Mouse (Mus musculus) erythroblast, adult 5-6 weeks (primary cell): ENCODE measurements at regions not wholly inside any gene's neighbourhood (a gene's known extent, or its start where the extent isn't known, plus 50 kb on each side); places are given as distances from the start of the nearest gene placed in this dataset.

ENCODE experiments used
- ATAC-seq: replicated peaks from 2 replicates; pipeline ENCODE4 v1.8.0; 2016; ENCODE audit warnings: moderate number of reproducible peaks, mild to moderate bottlenecking, moderate TSS enrichment, inconsistent platforms; ENCODE audit not compliant: poor library complexity, low FRiP score, severe bottlenecking

- ATAC-seq, result no peak
These were observed 248.6 kb upstream of the Ndst4 start for GRCm38 (mm10) chr3:125155319-125155718.

DNA sequence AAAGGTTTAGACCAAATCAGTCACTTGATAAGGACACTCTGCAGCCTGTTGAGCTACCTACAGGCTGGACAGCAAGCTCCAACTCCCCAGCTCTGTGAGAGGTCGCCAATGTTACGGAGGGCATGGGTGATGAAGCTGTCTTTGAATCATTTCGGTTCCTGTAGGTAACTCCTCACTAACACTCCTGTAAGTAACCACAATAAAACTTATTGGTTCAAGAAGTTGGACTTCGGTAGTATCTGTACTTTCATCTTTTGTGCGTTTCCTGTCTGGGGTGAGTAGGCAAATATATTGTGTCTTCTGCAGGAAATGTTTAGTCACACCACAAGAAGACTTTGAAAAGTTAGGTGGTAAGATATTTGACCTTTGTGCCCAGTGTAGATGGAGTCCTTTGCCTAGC, 244.1 kb upstream of the Ndst4 start:
- no peak for ATAC-seq

- no peak for ATAC-seq
These were observed 213.3 kb upstream of the Ndst4 start for GRCm38 (mm10) chr3:125190571-125190970.

DNA sequence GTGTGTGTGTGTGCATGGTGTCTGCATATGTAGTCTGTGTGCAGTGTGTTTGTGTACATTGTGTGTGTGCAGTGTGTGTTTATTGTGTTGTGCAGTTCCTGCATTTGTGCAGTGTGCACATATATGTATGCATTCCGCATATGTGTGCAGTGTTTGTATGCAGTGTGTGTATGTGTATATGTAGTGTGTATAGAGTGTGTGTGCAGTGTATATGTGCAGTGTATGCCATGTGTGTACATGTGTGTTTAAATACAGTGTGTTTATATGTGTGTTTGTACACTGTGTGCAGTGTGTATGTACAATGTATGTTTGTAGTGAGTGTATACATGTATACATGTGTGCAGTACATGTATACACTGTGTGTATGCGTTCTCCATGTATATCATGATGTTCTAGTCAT, 183.0 kb upstream of the Ndst4 start:
- no peak for ATAC-seq

GRCm38 (mm10) chr3:125251124-125251523, 152.8 kb upstream of the Ndst4 start:
- no peak for ATAC-seq

DNA sequence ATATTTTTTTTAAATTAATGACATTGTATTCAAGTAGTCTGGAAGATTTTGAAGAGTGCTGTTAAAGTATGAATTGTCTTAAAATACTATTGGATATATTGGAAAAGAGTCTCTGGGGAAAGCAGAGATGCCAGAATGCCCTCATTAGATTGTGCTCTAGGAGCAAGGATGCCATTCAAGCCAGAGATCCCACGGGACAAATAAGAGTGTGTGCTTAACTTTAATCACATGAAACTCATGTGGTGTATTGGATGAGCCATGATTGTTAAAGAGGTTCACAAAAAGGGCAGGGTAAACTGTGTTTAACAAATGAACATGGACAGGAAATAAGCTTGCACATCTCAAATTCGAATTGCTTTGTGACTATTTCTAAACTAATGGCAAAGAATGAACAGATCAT, 143.0 kb upstream of the Ndst4 start:
- ATAC-seq, result no peak

- peak; percentile 91 for ATAC-seq
These were observed 133.2 kb upstream of the Ndst4 start for GRCm38 (mm10) chr3:125270695-125271094.

DNA sequence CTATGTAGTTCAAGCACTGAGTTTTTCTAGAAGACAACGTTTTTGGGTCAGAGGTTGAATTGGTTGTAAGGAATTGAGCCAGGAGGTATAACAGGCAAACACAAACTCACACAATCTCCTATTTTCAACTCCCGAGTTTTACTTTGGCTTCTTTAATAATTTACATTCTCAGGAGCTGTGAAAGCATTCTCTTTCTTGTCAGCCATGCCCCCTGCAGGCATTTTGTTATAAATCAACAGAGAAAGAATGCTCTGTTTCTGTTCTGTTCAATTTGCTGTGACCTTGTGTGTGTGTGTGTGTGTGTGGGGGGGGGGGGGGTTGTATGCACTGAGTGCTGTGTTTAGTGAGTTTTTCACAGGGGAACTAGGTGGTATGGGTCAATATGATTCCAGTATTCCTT, 132.7 kb upstream of the Ndst4 start:
- peak; percentile 53 for ATAC-seq

DNA sequence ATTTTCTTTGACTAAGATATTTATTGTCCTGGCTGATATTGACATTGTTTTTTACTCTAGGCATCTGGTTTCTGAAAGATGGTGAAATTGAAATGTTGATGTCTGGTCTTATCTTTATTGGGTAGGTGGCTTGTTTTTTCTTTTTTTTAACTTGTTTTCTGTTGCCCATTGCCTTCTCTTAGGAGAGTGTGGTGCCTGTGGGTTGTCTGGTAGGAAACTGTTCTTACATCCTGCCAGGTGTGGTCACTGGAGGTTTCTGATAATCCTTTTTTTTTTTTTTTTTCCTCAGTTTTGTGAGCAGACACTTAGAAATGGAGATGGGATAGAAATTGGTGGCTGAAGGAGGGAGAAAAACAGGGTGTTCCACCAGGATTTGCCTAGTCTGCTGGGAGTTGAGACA, 125.3 kb upstream of the Ndst4 start:
- no peak for ATAC-seq

GRCm38 (mm10) chr3:125279007-125279406, 124.9 kb upstream of the Ndst4 start:
- ATAC-seq, result peak; percentile 56

GRCm38 (mm10) chr3:125279610-125280009, 124.3 kb upstream of the Ndst4 start:
- peak; percentile 91 for ATAC-seq

DNA sequence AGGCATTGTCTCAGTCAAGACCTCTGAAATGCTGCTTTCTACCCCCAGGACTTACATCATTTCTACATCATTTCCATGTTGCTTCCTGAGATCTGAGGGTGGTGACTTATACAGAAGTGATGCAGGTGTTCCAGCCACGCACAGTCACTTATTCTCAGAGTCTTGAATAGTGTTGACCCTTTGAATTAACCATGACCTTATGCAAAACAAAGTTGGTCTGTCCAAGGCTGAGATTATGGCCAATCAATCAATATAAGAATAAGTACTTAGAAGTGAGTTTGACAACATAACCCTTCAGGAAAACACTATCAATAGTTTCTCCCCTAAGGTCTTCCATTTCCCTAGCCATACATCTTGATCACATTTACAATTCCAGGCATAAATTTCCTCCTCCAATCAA, 115.3 kb upstream of the Ndst4 start:
- no peak for ATAC-seq

DNA sequence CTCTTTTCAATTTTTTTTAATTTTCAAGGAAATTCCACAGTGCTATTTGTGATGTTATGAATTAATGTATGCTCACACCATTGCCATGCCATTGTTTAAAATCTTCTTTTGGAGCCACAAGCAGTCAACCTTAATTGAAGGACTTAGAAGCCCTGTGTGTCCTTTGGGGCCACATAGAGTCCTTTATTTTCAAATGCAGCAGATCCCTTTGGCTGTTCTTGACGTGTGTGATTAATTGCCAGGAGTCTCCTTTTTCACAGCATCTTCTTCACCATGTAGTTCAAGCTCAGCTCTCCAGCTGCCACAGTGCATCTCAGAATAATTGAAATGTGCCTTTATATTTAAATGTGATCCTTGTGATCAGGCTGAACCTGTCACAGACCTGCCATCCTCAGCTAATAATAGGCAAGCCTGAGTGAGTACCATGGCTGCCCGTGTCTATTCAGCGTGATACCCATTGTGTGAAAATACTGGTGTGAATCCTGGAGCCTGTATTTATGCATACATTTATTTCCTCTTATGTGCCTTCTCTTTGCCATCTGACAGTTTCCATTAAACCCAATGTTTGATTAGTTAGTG, 114.4 kb upstream of the Ndst4 start:
- no peak for ATAC-seq

- ATAC-seq, result peak; percentile 39; the same call in 1 of the 2 replicates
These were observed 97.2 kb upstream of the Ndst4 start for GRCm38 (mm10) chr3:125306675-125307074.

DNA sequence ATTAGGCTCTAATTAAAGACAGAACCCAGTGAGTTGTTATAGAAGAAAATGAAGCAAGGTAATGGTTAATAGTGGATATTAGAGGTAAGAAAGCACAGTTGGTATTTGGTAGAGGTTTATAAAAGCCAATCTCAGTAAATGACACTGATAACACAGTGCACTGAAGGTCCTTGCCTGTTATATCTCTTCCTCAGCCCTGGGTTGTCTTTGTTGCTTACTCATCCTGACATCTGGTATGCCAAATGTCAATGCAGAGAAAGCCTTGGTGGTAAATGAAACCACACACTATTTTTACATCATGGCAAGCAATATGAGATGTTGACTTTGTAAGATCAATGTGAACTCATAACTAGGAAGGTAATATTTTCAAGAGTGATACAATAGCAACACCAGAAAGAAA, 76.8 kb upstream of the Ndst4 start:
- no peak for ATAC-seq

DNA sequence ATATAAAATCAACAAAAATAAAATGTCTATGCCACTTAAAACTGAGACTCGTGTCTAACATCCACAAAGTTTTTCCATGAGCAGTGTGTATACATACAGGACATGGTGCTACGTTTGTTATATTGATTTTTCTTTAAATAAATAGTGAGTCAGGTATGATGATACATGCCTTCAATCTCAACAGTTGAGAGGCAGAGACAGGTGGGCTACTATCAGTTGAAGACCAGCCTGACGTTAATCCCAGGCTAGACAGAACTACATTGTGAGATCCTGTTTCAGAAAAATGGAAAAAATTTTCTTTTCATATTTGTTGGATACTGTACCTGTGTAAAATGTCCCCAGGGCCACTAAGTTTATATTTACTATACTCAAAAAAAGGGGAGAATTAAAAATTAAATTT, 66.5 kb upstream of the Ndst4 start:
- ATAC-seq, result no peak

- no peak for ATAC-seq
These were observed 65.6 kb upstream of the Ndst4 start for GRCm38 (mm10) chr3:125338178-125338692.
